ENCODE assay signal across 8 mouse cellular contexts in genomic region chr4:83486117-83486901, GRCm38 (mm10). TPM values are rescaled to one million over a fixed set of nuclear protein-coding genes. Genes with fewer than 3 reads are reported as not detected.
DNase-seq lines count a peak whose midpoint lies in the region; ATAC-seq and TF ChIP-seq lines count a peak whose summit lies in the region.

TSS of gene Psip1 (minus strand) at chr4:83486459.

- H3K4me1 ChIP-seq in E14TG2a.4 (replicated peaks; ENCODE audit: low read depth, low read length): peaks cover 60% of the 10 kb centered on the region
- H3K4me1 ChIP-seq in forebrain, embryonic 13.5 days: peaks cover 35% of the 10 kb centered on the region
- H3K4me1 ChIP-seq in liver, postnatal 0 days (ENCODE audit: insufficient read depth): peaks cover 10% of the 10 kb centered on the region; the same call in 1 of the 2 replicates
- H3K4me1 ChIP-seq in neural tube, embryonic 14.5 days (ENCODE audit: control insufficient read depth, insufficient read depth, low read length): peaks cover 18% of the 10 kb centered on the region

- peak within 1 kb of the TSS; percentile 99 for H3K27ac ChIP-seq in forebrain, embryonic 13.5 days
- H3K27ac ChIP-seq in liver, postnatal 0 days (ENCODE audit: low read depth): peak within 1 kb of the TSS; percentile 96
- H3K27ac ChIP-seq in neural tube, embryonic 14.5 days (ENCODE audit: low read depth, low read length): peak within 1 kb of the TSS; percentile 100

- peak; percentile 80 for DNase-seq in c-Kit-positive CD71-positive TER-119-positive erythroid progenitor cells, embryonic 14.5 days (ENCODE audit: low spot score)
- DNase-seq in heart, postnatal 10 days: peak; percentile 89 to 92
- peak; percentile 29 for DNase-seq in large intestine, adult 2 months (ENCODE audit: low read depth, low spot score)
- peak; percentile 92 for DNase-seq in liver, postnatal 0 days
- DNase-seq in testis, postnatal 10 days (ENCODE audit: low spot score): peak; percentile 95

- TF ChIP-seq CTCF in E14TG2a.4 (conservative IDR thresholded peaks at IDR 0.05; ENCODE audit: low read length): no peak
- TF ChIP-seq CTCF in liver, postnatal 0 days (IDR thresholded peaks at IDR 0.05; ENCODE audit: low read depth): peak; percentile 57

- peak within 1 kb of the TSS; percentile 85 for H3K4me3 ChIP-seq in E14TG2a.4 (replicated peaks; ENCODE audit: low read length)
- peak within 1 kb of the TSS; percentile 92 for H3K4me3 ChIP-seq in forebrain, embryonic 13.5 days
- peak within 1 kb of the TSS; percentile 84 for H3K4me3 ChIP-seq in liver, postnatal 0 days (ENCODE audit: low read depth, low read length)
- H3K4me3 ChIP-seq in neural tube, embryonic 14.5 days (ENCODE audit: low read depth, low read length): peak within 1 kb of the TSS; percentile 74

- 1% methylated on average over 62 of the region's 86 CpGs for WGBS in forebrain, embryonic 13.5 days
- WGBS in large intestine, adult 2 months: under 1% methylated on average over 80 of the region's 86 CpGs
- WGBS in liver, postnatal 0 days (ENCODE audit: insufficient replicate concordance): 2% methylated on average over 61 of the region's 86 CpGs
- WGBS in neural tube, embryonic 14.5 days: under 1% methylated on average over 40 of the region's 86 CpGs

- intact Hi-C loops in heart, postnatal 10 days (cut with DNase I): loop anchor here (2.0 kb wide), 1 partner anchor 38 kb away; the partner anchor contains the start of gene Ccdc171

- peak within 1 kb of the TSS; percentile 63 for H3K4me2 ChIP-seq in forebrain, embryonic 13.5 days
- H3K4me2 ChIP-seq in liver, postnatal 0 days (ENCODE audit: low read depth, low read length): peak within 1 kb of the TSS; percentile 88
- peak within 1 kb of the TSS; percentile 73 for H3K4me2 ChIP-seq in neural tube, embryonic 14.5 days (ENCODE audit: low read depth, low read length)

- H3K27me3 ChIP-seq in E14TG2a.4 (ENCODE audit: insufficient read depth, low read length): no peaks in the 10 kb centered on the region
- no peaks in the 10 kb centered on the region for H3K27me3 ChIP-seq in forebrain, embryonic 13.5 days
- no peaks in the 10 kb centered on the region for H3K27me3 ChIP-seq in liver, postnatal 0 days (ENCODE audit: insufficient read depth, low read length)
- H3K27me3 ChIP-seq in neural tube, embryonic 14.5 days (ENCODE audit: control insufficient read depth, insufficient read depth, low read length): no peaks in the 10 kb centered on the region

- ATAC-seq in forebrain, embryonic 13.5 days: peak; percentile 96
- ATAC-seq in liver, postnatal 0 days: peak; percentile 89
- peak; percentile 95 for ATAC-seq in neural tube, embryonic 14.5 days (ENCODE audit: low read depth)

- H3K9ac ChIP-seq in forebrain, embryonic 13.5 days: peak within 1 kb of the TSS; percentile 98
- peak within 1 kb of the TSS; percentile 84 for H3K9ac ChIP-seq in liver, postnatal 0 days (replicated peaks)
- H3K9ac ChIP-seq in neural tube, embryonic 14.5 days (replicated peaks; ENCODE audit: low read depth, low read length): peak within 1 kb of the TSS; percentile 93

- TF ChIP-seq EP300 in liver, postnatal 0 days (IDR thresholded peaks at IDR 0.05; ENCODE audit: low read depth): no peak

- no peaks in the 10 kb centered on the region for H3K9me3 ChIP-seq in E14TG2a.4 (ENCODE audit: low read length)
- no peaks in the 10 kb centered on the region for H3K9me3 ChIP-seq in forebrain, embryonic 13.5 days (replicated peaks)
- H3K9me3 ChIP-seq in liver, postnatal 0 days (ENCODE audit: low read length): no peaks in the 10 kb centered on the region
- H3K9me3 ChIP-seq in neural tube, embryonic 14.5 days (ENCODE audit: control insufficient read depth, low read length): no peaks in the 10 kb centered on the region

- H3K36me3 ChIP-seq in E14TG2a.4 (ENCODE audit: insufficient read depth, low read length): peaks cover 34% of the 10 kb centered on the region
- H3K36me3 ChIP-seq in forebrain, embryonic 13.5 days (ENCODE audit: poor library complexity, severe bottlenecking): peaks cover 17% of the 10 kb centered on the region
- H3K36me3 ChIP-seq in liver, postnatal 0 days (replicated peaks; ENCODE audit: insufficient read depth, low read length): peaks cover 22% of the 10 kb centered on the region
- peaks cover 19% of the 10 kb centered on the region for H3K36me3 ChIP-seq in neural tube, embryonic 14.5 days (ENCODE audit: control insufficient read depth, insufficient read depth, low read length)

RNA-seq across cellular contexts. Expression of gene Psip1, which starts in this region (rescaled TPM):
- polyA plus RNA-seq in forebrain, embryonic 13.5 days (2015; fragmentation: Nextera tagmentation; extraction: Ambion mirVana): 345 and 371 TPM in 2 replicates
- 10 to 100 TPM; 37.4 to 37.7 TPM for total RNA-seq in heart, postnatal 10 days (2021)
- polyA plus RNA-seq in large intestine, adult 2 months (2012; rRNA removed): 6.3 and 11.1 TPM in 2 replicates
- 29.9 and 30.1 TPM in 2 replicates for polyA plus RNA-seq in liver, postnatal 0 days (2015; fragmentation: Nextera tagmentation; extraction: Ambion mirVana)
- polyA plus RNA-seq in neural tube, embryonic 14.5 days (2014; fragmentation: Nextera tagmentation; extraction: Ambion mirVana): 320 and 337 TPM in 2 replicates

Comparison
In these comparisons a context has a peak if more than half of its experiments do, and no peak if none do; other contexts are left out.
1. Peak in every context shown above with its lines: DNase-seq, ATAC-seq, H3K4me3 ChIP-seq and H3K27ac ChIP-seq.
2. RNA of gene Psip1 (polyA plus RNA-seq): 345 to 371 TPM in forebrain, embryonic 13.5 days and 320 to 337 TPM in neural tube, embryonic 14.5 days; 29.9 to 30.1 TPM in liver, postnatal 0 days and 6.3 to 11.1 TPM in large intestine, adult 2 months; every median in the first group is over 10 times any median in the second.
3. DNase-seq: peak in every context shown above with its lines; median percentile 95 in testis, postnatal 10 days; 92 in liver, postnatal 0 days; 90 in heart, postnatal 10 days; 80 in c-Kit-positive CD71-positive TER-119-positive erythroid progenitor cells, embryonic 14.5 days; 29 in large intestine, adult 2 months.